Mouse (Mus musculus): Measurements from ENCODE around the gene Timmdc1. TPM values are rescaled to one million over a fixed set of nuclear protein-coding genes. Genes with fewer than 3 reads are reported as not detected.

Timmdc1 gene
- polyA plus RNA-seq, 1 experiment from 2014 or later = 35.0 TPM

DNA sequence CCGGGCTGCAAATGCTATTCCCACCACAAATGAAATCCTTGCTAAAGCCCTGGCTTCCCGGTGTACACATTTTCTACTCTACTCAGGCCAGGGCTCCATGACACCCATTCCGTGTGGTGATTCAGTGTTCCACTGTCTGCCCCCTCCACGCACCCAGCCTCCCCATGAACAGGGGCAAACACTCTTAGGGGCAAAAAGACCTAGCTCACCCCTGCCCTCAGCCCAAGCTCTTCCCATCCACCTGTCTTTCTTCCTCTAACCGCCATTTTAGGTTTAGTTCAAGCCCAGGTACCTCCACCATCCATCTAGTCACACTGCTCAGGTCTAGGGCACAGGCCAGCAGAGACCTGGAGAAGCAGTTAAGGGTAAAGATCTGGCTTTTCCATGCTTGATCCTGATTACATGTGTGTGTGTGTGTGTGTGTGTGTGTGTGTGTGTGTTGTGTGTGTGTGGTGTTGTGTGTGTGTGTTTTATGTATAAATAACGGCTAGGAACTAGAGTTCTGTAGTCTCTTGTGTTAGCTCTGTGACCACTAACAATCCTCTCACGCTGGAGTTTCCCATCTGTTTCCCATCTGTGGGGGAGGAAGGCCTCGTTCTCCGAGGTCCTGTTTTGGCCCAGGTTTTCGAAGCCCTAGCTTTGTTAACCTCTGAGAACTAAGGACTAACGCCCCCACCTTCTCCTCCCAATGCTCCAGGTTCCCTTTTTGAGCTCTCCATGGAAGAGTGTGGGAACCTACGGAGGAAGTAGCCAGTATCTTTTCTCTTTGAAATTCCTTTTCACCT lies 70.8 kb downstream of the Timmdc1 start:
- 43% methylated on average over 12 of the region's 12 CpGs for WGBS
- peak overlapping the region; percentile 87 for H3K27ac ChIP-seq (ENCODE audit: low read length)

GRCm38 (mm10) chr16:38450707-38451106 lies 71.8 kb downstream of the Timmdc1 start:
- Histone ChIP-seq H3K9me3 (replicated peaks; ENCODE audit: control insufficient read depth, low read length) (no peaks in the 10 kb centered on the region), H3K4me2 (ENCODE audit: low read depth, low read length) (no peak overlapping the region), H3K9ac (ENCODE audit: low read length) (no peak overlapping the region), H3K4me3 (ENCODE audit: low read length) (no peak overlapping the region), H3K36me3 (ENCODE audit: control insufficient read depth, insufficient read depth) (peaks cover 21% of the 10 kb centered on the region), H3K4me1 (ENCODE audit: control insufficient read depth, insufficient read depth, low read length) (peaks cover 10% of the 10 kb centered on the region), H3K27ac (ENCODE audit: low read length) (no peak overlapping the region), H3K27me3 (ENCODE audit: control insufficient read depth, insufficient read depth, low read length) (no peaks in the 10 kb centered on the region)
- no peak for ATAC-seq (replicated peaks; ENCODE audit: extremely low read depth, insufficient read depth, low FRiP score)
- WGBS = 85% methylated on average over 7 of the region's 7 CpGs

More for the DNA sequence above, 70.8 kb downstream of the Timmdc1 start:
- peak overlapping the region; percentile 72 for H3K4me2 ChIP-seq (ENCODE audit: low read depth, low read length)
- H3K36me3 ChIP-seq (ENCODE audit: control insufficient read depth, insufficient read depth) = peaks cover 15% of the 10 kb centered on the region
- peaks cover 10% of the 10 kb centered on the region for H3K4me1 ChIP-seq (ENCODE audit: control insufficient read depth, insufficient read depth, low read length)
- peak overlapping the region; percentile 90 for H3K9ac ChIP-seq (ENCODE audit: low read length)
- no peaks in the 10 kb centered on the region for H3K9me3 ChIP-seq (replicated peaks; ENCODE audit: control insufficient read depth, low read length)
- ATAC-seq (replicated peaks; ENCODE audit: extremely low read depth, insufficient read depth, low FRiP score) = no peak
- no peaks in the 10 kb centered on the region for H3K27me3 ChIP-seq (ENCODE audit: control insufficient read depth, insufficient read depth, low read length)
- peak overlapping the region; percentile 74 for H3K4me3 ChIP-seq (ENCODE audit: low read length)

DNA sequence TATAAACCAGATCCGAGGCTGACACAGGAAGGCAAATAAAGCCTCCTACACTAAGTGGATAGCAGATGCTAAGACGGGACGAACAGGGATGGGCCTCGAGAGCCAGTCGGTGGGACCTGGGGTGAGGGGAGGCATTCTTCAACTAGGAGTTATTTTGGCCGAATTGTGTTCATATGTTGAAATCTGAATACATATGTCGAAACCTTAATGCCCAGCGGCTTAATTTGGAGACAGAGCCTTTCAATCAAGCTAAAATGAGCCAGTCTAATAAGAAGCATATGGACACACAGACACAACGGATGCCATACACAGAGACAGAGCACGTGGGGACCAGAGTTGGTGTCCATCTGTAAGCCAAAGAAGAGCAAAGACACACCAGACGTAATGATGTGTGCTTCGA lies 74.0 kb downstream of the Timmdc1 start:
- ATAC-seq (replicated peaks; ENCODE audit: extremely low read depth, insufficient read depth, low FRiP score) = no peak
- Histone ChIP-seq H3K27ac (ENCODE audit: low read length) (no peak overlapping the region), H3K4me2 (ENCODE audit: low read depth, low read length) (no peak overlapping the region), H3K36me3 (ENCODE audit: control insufficient read depth, insufficient read depth) (peaks cover 36% of the 10 kb centered on the region), H3K9ac (ENCODE audit: low read length) (no peak overlapping the region), H3K4me3 (ENCODE audit: low read length) (no peak overlapping the region), H3K4me1 (ENCODE audit: control insufficient read depth, insufficient read depth, low read length) (peaks cover 10% of the 10 kb centered on the region), H3K9me3 (replicated peaks; ENCODE audit: control insufficient read depth, low read length) (peaks cover 3% of the 10 kb centered on the region; the same call in 1 of the 2 replicates), H3K27me3 (ENCODE audit: control insufficient read depth, insufficient read depth, low read length) (no peaks in the 10 kb centered on the region)
- WGBS = 92% methylated on average over 12 of the region's 12 CpGs

Other genes with a start within 250 kb of the Timmdc1 start
- gene Nr1i2, start 227.8 kb downstream of the Timmdc1 start, polyA plus RNA-seq (2015; fragmentation: Nextera tagmentation; extraction: Ambion mirVana) = 0.09 TPM in 1 of 2 replicates, not detected in the other
- 0.12 and 0.50 TPM in 2 replicates for gene Maats1, start 180.5 kb downstream of the Timmdc1 start, polyA plus RNA-seq (2015; fragmentation: Nextera tagmentation; extraction: Ambion mirVana)
- gene Cox17, start 175.7 kb downstream of the Timmdc1 start, polyA plus RNA-seq (2015; fragmentation: Nextera tagmentation; extraction: Ambion mirVana) = 256 and 261 TPM in 2 replicates
- gene Gm21987, start 175.6 kb downstream of the Timmdc1 start, polyA plus RNA-seq (2015; fragmentation: Nextera tagmentation; extraction: Ambion mirVana) = 2.3 and 4.6 TPM in 2 replicates
- gene Popdc2, start 160.5 kb downstream of the Timmdc1 start, polyA plus RNA-seq (2015; fragmentation: Nextera tagmentation; extraction: Ambion mirVana) = 421 and 423 TPM in 2 replicates
- gene Pla1a, start 89.5 kb downstream of the Timmdc1 start, polyA plus RNA-seq (2015; fragmentation: Nextera tagmentation; extraction: Ambion mirVana) = 3.6 and 4.2 TPM in 2 replicates
- gene Adprh, start 70.0 kb downstream of the Timmdc1 start, polyA plus RNA-seq (2015; fragmentation: Nextera tagmentation; extraction: Ambion mirVana) = 87.6 and 88.6 TPM in 2 replicates
- gene Cd80, start 67.1 kb downstream of the Timmdc1 start, polyA plus RNA-seq (2015; fragmentation: Nextera tagmentation; extraction: Ambion mirVana) = 0.60 and 0.62 TPM in 2 replicates
- gene Poglut1, start 27.6 kb upstream of the Timmdc1 start, polyA plus RNA-seq (2015; fragmentation: Nextera tagmentation; extraction: Ambion mirVana) = 27.4 and 28.9 TPM in 2 replicates
- 62.0 and 64.4 TPM in 2 replicates for gene Tmem39a, start 36.0 kb upstream of the Timmdc1 start, polyA plus RNA-seq (2015; fragmentation: Nextera tagmentation; extraction: Ambion mirVana)
- gene Arhgap31, start 190.6 kb upstream of the Timmdc1 start, polyA plus RNA-seq (2015; fragmentation: Nextera tagmentation; extraction: Ambion mirVana) = 38.0 and 42.0 TPM in 2 replicates
- gene B4galt4, start 219.6 kb upstream of the Timmdc1 start, polyA plus RNA-seq (2015; fragmentation: Nextera tagmentation; extraction: Ambion mirVana) = 22.5 and 22.8 TPM in 2 replicates